In the genomic region with DNA sequence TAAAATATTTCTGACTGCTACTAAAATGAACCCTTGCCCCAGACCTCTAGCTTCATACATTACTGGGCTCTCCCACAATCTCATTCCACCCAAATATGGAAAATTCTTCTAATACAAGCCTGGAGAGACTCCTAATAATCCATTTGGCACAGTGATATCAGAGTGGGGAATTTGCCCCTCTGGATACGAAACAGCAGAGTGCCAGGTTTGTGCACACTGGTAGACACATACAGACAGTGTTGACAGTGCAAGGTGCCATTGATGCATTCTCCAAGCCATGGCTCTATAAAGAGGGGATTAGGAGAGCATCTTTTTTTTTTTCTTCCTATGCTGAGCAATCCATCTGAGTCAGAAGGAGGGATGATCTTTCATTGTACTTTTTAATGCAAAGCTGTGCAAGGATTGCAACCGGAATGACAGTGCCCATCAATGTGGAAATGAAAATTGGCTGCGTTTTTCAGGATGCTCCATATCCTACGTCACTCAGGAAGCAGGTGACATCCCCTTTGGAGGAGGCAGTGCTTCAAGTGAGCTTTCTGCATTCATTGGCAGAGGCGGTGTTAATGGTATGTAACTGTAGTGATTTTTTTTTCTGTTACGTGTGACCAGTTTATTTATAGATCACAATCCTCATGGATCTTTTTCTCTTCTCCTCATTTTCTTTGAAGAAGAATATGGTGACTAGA, we compare ENCODE assay signal across 26 mouse cellular contexts.
DNase-seq lines count a peak whose midpoint lies in the region; ATAC-seq and TF ChIP-seq lines count a peak whose summit lies in the region.
"Had no signal": no experiment of that assay in that cellular context is flagged by ENCODE, and none has a peak within 500 bp of the region (broad histone marks: within the 10 kb centered on the region; RNA-seq: fewer than 3 reads in every experiment).

No protein-coding gene starts in this region.

- H3K4me1 ChIP-seq in heart, embryonic 11.5 days (ENCODE audit: control insufficient read depth, insufficient read depth, low read length) = no peaks in the 10 kb centered on the region; the same call in 1 of the 2 replicates
- H3K4me1 ChIP-seq in heart, postnatal 0 days (ENCODE audit: control insufficient read depth, insufficient read depth) = peaks cover 8% of the 10 kb centered on the region; the same call in 1 of the 2 replicates
- H3K4me1 ChIP-seq in midbrain, embryonic 12.5 days = peaks cover 5% of the 10 kb centered on the region; the same call in 1 of the 2 replicates
- peaks cover 7% of the 10 kb centered on the region; the same call in 1 of the 2 replicates for H3K4me1 ChIP-seq in midbrain, embryonic 10.5 days
- peaks cover 9% of the 10 kb centered on the region; the same call in 1 of the 2 replicates for H3K4me1 ChIP-seq in midbrain, embryonic 14.5 days (ENCODE audit: control insufficient read depth, insufficient read depth, low read length)
- H3K4me1 ChIP-seq: kidney, embryonic 15.5 days; limb, embryonic 13.5 days had no signal

- no peak overlapping the region for H3K27ac ChIP-seq in heart, embryonic 11.5 days (ENCODE audit: low read depth, low read length)
- H3K27ac ChIP-seq in heart, postnatal 0 days (ENCODE audit: low read depth) = no peak overlapping the region
- peak overlapping the region; percentile 3; the same call in 1 of the 2 replicates for H3K27ac ChIP-seq in midbrain, embryonic 12.5 days (replicated peaks)
- no peak overlapping the region for H3K27ac ChIP-seq in midbrain, embryonic 10.5 days (replicated peaks)
- 0 out of 2 replicates have a peak overlapping the region, but pooled peaks have one; percentile 55 for H3K27ac ChIP-seq in midbrain, embryonic 14.5 days (replicated peaks; ENCODE audit: low read depth, low read length)
- H3K27ac ChIP-seq: hindbrain, embryonic 15.5 days; kidney, embryonic 15.5 days; limb, embryonic 13.5 days had no signal

- TF ChIP-seq EP300 in heart, postnatal 0 days (IDR thresholded peaks at IDR 0.05; ENCODE audit: low read depth) = no peak

- WGBS in heart, embryonic 11.5 days (ENCODE audit: insufficient replicate concordance) = 47% methylated on average over 6 of the region's 6 CpGs
- WGBS in heart, postnatal 0 days = 33% methylated on average over 6 of the region's 6 CpGs
- WGBS in midbrain, embryonic 12.5 days = 76% methylated on average over 6 of the region's 6 CpGs
- WGBS in midbrain, embryonic 10.5 days = 86% methylated on average over 6 of the region's 6 CpGs
- WGBS in midbrain, embryonic 14.5 days = 57% methylated on average over 6 of the region's 6 CpGs

- no peak overlapping the region for H3K9ac ChIP-seq in heart, embryonic 11.5 days (ENCODE audit: low read depth, low read length)
- no peak overlapping the region for H3K9ac ChIP-seq in heart, postnatal 0 days (replicated peaks; ENCODE audit: low read depth, low read length)
- H3K9ac ChIP-seq in midbrain, embryonic 12.5 days (replicated peaks) = no peak overlapping the region
- no peak overlapping the region for H3K9ac ChIP-seq in midbrain, embryonic 14.5 days (replicated peaks; ENCODE audit: low read length)
- H3K9ac ChIP-seq: forebrain, postnatal 0 days; hindbrain, embryonic 15.5 days; kidney, embryonic 15.5 days; limb, embryonic 13.5 days had no signal

- H3K27me3 ChIP-seq in heart, embryonic 11.5 days (ENCODE audit: control insufficient read depth, insufficient read depth, low read length) = no peaks in the 10 kb centered on the region
- no peaks in the 10 kb centered on the region for H3K27me3 ChIP-seq in heart, postnatal 0 days (ENCODE audit: control insufficient read depth, insufficient read depth, low read length)
- H3K27me3 ChIP-seq in midbrain, embryonic 12.5 days = no peaks in the 10 kb centered on the region
- H3K27me3 ChIP-seq in midbrain, embryonic 10.5 days (ENCODE audit: low read depth, poor library complexity, severe bottlenecking) = no peaks in the 10 kb centered on the region
- no peaks in the 10 kb centered on the region for H3K27me3 ChIP-seq in midbrain, embryonic 14.5 days (ENCODE audit: control insufficient read depth, insufficient read depth, low read length)
- H3K27me3 ChIP-seq: hindbrain, embryonic 15.5 days; kidney, embryonic 15.5 days; limb, embryonic 13.5 days; megakaryocyte, embryonic 14.5 days; Patski had no signal

- H3K4me2 ChIP-seq in heart, embryonic 11.5 days = no peak overlapping the region
- H3K4me2 ChIP-seq in heart, postnatal 0 days (ENCODE audit: low read depth, low read length) = no peak overlapping the region; the same call in 1 of the 2 replicates
- H3K4me2 ChIP-seq in midbrain, embryonic 12.5 days (replicated peaks) = no peak overlapping the region
- no peak overlapping the region for H3K4me2 ChIP-seq in midbrain, embryonic 14.5 days (ENCODE audit: low read length)
- H3K4me2 ChIP-seq: hindbrain, embryonic 15.5 days; kidney, embryonic 15.5 days; limb, embryonic 13.5 days; liver, embryonic 11.5 days had no signal

- no peak overlapping the region for H3K4me3 ChIP-seq in heart, embryonic 11.5 days (ENCODE audit: low read depth, low read length)
- no peak overlapping the region for H3K4me3 ChIP-seq in heart, postnatal 0 days (ENCODE audit: low read depth, low read length)
- no peak overlapping the region for H3K4me3 ChIP-seq in midbrain, embryonic 12.5 days
- H3K4me3 ChIP-seq in midbrain, embryonic 10.5 days = no peak overlapping the region
- H3K4me3 ChIP-seq in midbrain, embryonic 14.5 days (replicated peaks; ENCODE audit: low read depth, low read length) = no peak overlapping the region
- H3K4me3 ChIP-seq: hindbrain, embryonic 15.5 days; kidney, embryonic 15.5 days; limb, embryonic 13.5 days; megakaryocyte, embryonic 14.5 days had no signal

- intact Hi-C loops in heart, postnatal 14 days (cut with DNase I) = no loop called here
- intact Hi-C loops in left cerebral cortex, postnatal 4 days (cut with DNase I) = no loop called here

- ATAC-seq in heart, embryonic 11.5 days (replicated peaks; ENCODE audit: insufficient number of reproducible peaks, low FRiP score, low TSS enrichment) = no peak
- peak; percentile 68 for ATAC-seq in heart, postnatal 0 days (ENCODE audit: insufficient read depth, low read depth)
- ATAC-seq in midbrain, embryonic 12.5 days (ENCODE audit: low FRiP score, low read depth) = no peak
- ATAC-seq in midbrain, embryonic 14.5 days (ENCODE audit: low FRiP score, low TSS enrichment) = no peak
- ATAC-seq: forebrain, postnatal 0 days; lung, postnatal 0 days; Patski had no signal

- H3K36me3 ChIP-seq in heart, embryonic 11.5 days (ENCODE audit: control insufficient read depth, insufficient read depth, low read length) = no peaks in the 10 kb centered on the region
- no peaks in the 10 kb centered on the region for H3K36me3 ChIP-seq in heart, postnatal 0 days (replicated peaks; ENCODE audit: control insufficient read depth, insufficient read depth, low read length)
- no peaks in the 10 kb centered on the region for H3K36me3 ChIP-seq in midbrain, embryonic 12.5 days
- H3K36me3 ChIP-seq in midbrain, embryonic 10.5 days = no peaks in the 10 kb centered on the region
- H3K36me3 ChIP-seq in midbrain, embryonic 14.5 days (ENCODE audit: control insufficient read depth, insufficient read depth, low read length) = no peaks in the 10 kb centered on the region
- H3K36me3 ChIP-seq: hindbrain, embryonic 15.5 days; kidney, embryonic 15.5 days; limb, embryonic 13.5 days had no signal

- no peak for TF ChIP-seq CTCF in heart, postnatal 0 days (IDR thresholded peaks at IDR 0.05; ENCODE audit: low read depth)

- H3K9me3 ChIP-seq in heart, embryonic 11.5 days (replicated peaks; ENCODE audit: control insufficient read depth, low read length) = no peaks in the 10 kb centered on the region
- H3K9me3 ChIP-seq in heart, postnatal 0 days (replicated peaks; ENCODE audit: control insufficient read depth, low read length) = no peaks in the 10 kb centered on the region
- no peaks in the 10 kb centered on the region for H3K9me3 ChIP-seq in midbrain, embryonic 12.5 days
- no peaks in the 10 kb centered on the region for H3K9me3 ChIP-seq in midbrain, embryonic 10.5 days (replicated peaks)
- H3K9me3 ChIP-seq in midbrain, embryonic 14.5 days (ENCODE audit: control insufficient read depth, low read length) = no peaks in the 10 kb centered on the region
- H3K9me3 ChIP-seq: hindbrain, embryonic 15.5 days; kidney, embryonic 15.5 days; limb, embryonic 13.5 days; megakaryocyte, embryonic 14.5 days had no signal

- DNase-seq in heart, adult 11 months = peak; percentile 88
- DNase-seq in heart, postnatal 0 days (ENCODE audit: low spot score) = no peak
- DNase-seq in heart, postnatal 14 days = no peak
- no peak for DNase-seq in midbrain, embryonic 10.5 days (ENCODE audit: low spot score)
- peak; percentile 25 for DNase-seq in midbrain, embryonic 14.5 days
- DNase-seq in left cerebral cortex, postnatal 4 days = no peak
- DNase-seq: adrenal gland, postnatal 10 days; cerebellum, adult 11 months; cerebellum, adult 9-10 months; cerebellum, postnatal 36 days; forebrain, postnatal 0 days; heart, postnatal 10 days; kidney, adult 18-20 months; kidney, postnatal 25 days; lung, postnatal 4 days; right cerebral cortex, postnatal 14 days; thymus, postnatal 4 days had no signal

Comparison
In these comparisons a context has a peak if more than half of its experiments do, and no peak if none do; other contexts are left out.
1. DNase-seq: peak in heart, adult 11 months (single experiment) and midbrain, embryonic 14.5 days (single experiment); none in heart, postnatal 0 days (single experiment), heart, postnatal 14 days (0 of 2), midbrain, embryonic 10.5 days (single experiment) and left cerebral cortex, postnatal 4 days (single experiment).
2. H3K27ac ChIP-seq: peak in midbrain, embryonic 12.5 days (single experiment) and midbrain, embryonic 14.5 days (single experiment); none in heart, embryonic 11.5 days (single experiment), heart, postnatal 0 days (single experiment) and midbrain, embryonic 10.5 days (single experiment).